Mouse (Mus musculus) hematopoietic stem cell, adult 5-6 weeks (primary cell): ENCODE data around the gene Cdip1. TPM values are rescaled to one million over a fixed set of nuclear protein-coding genes. Genes with fewer than 3 reads are reported as not detected.

Source experiments
- ATAC-seq, 2 experiments: fragments of 125-278 bp in 1 of 2; replicated peaks in 1 of 2; 2 replicates each; pipeline ENCODE4 v1.8.0; 2016 to 2017; ENCODE audit warnings: inconsistent platforms in 2 of 2, mild to moderate bottlenecking in 2 of 2, moderate number of reproducible peaks in 2 of 2, low read depth in 1 of 2, moderate TSS enrichment in 1 of 2; ENCODE audit not compliant: low FRiP score in 2 of 2, poor library complexity in 2 of 2, severe bottlenecking in 2 of 2, insufficient read depth in 1 of 2, low TSS enrichment in 1 of 2
- total RNA-seq: library from RNA; stranded (forward); fragments of 172-1452, 232-1000 nt; gene quantifications from 2 replicates; pipeline ENCODE4 v1.2.3, GENCODE M21; 2017

The Cdip1 gene
- total RNA-seq, 1 experiment from 2014 or later, result 15.6 TPM

- ATAC-seq, result no peak
Observed at GRCm38 (mm10) chr16:4777905-4778609, 12.0 kb downstream of the Cdip1 start.

- ATAC-seq, result peak in 1 of 2 experiments; percentile 32; a peak in 1 of 4 replicates
Observed at GRCm38 (mm10) chr16:4777171-4777904, 12.8 kb downstream of the Cdip1 start.

- ATAC-seq, result no peak
Observed at GRCm38 (mm10) chr16:4773289-4773970, 16.7 kb downstream of the Cdip1 start.

- no peak for ATAC-seq
Observed at GRCm38 (mm10) chr16:4768719-4769118, 21.4 kb downstream of the Cdip1 start.

- no peak for ATAC-seq
Observed at GRCm38 (mm10) chr16:4767012-4767790, 22.9 kb downstream of the Cdip1 start.

GRCm38 (mm10) chr16:4765852-4766251, 24.2 kb downstream of the Cdip1 start:
- no peak for ATAC-seq

GRCm38 (mm10) chr16:4763276-4763675, 26.8 kb downstream of the Cdip1 start:
- peak; percentile 69 to 70; a peak in 3 of 4 replicates for ATAC-seq

GRCm38 (mm10) chr16:4762437-4762836, 27.7 kb downstream of the Cdip1 start:
- no peak for ATAC-seq

- ATAC-seq, result peak; percentile 49 to 68; a peak in 2 of 4 replicates
Observed at GRCm38 (mm10) chr16:4756660-4757335, 33.3 kb downstream of the Cdip1 start.

GRCm38 (mm10) chr16:4754045-4754444, 36.0 kb downstream of the Cdip1 start:
- no peak for ATAC-seq

GRCm38 (mm10) chr16:4752155-4752554, 37.9 kb downstream of the Cdip1 start:
- no peak for ATAC-seq

GRCm38 (mm10) chr16:4742186-4742585, 47.9 kb downstream of the Cdip1 start:
- no peak for ATAC-seq

GRCm38 (mm10) chr16:4739994-4740393, 50.1 kb downstream of the Cdip1 start:
- ATAC-seq, result no peak

- ATAC-seq, result peak; percentile 27 to 48; a peak in 1 of 4 replicates
Observed at GRCm38 (mm10) chr16:4736262-4736661, 53.8 kb downstream of the Cdip1 start.

- no peak for ATAC-seq
Observed at GRCm38 (mm10) chr16:4730776-4731358, 59.2 kb downstream of the Cdip1 start.

- no peak for ATAC-seq
Observed at GRCm38 (mm10) chr16:4727963-4728362, 62.1 kb downstream of the Cdip1 start.

GRCm38 (mm10) chr16:4727526-4727925, 62.6 kb downstream of the Cdip1 start:
- no peak for ATAC-seq
